Mouse (Mus musculus) cerebellum, adult 2 months (tissue): ENCODE data around the gene Gbp10. TPM values are rescaled to one million over a fixed set of nuclear protein-coding genes. Genes with fewer than 3 reads are reported as not detected.

Experiments used
- DNase-seq, 2 experiments: peaks; one replicate each; pipeline ENCODE4 v3.0.0; 2021
- H3K27ac ChIP-seq: fragments of 200-500 bp; 2 replicates; pipeline ENCODE4 v1.5.1; 2012; ENCODE audit warnings: low read length, control low read depth, inconsistent platforms; ENCODE audit not compliant: insufficient read depth
- H3K27me3 ChIP-seq: fragments of 200-500 bp; 2 replicates; pipeline ENCODE4 v1.6.1; 2012; ENCODE audit warnings: inconsistent platforms, mild to moderate bottlenecking, low read length, moderate library complexity; ENCODE audit not compliant: control insufficient read depth, insufficient read depth
- H3K4me1 ChIP-seq: fragments of 200-500 bp; 2 replicates; pipeline ENCODE4 v1.6.1; 2011; ENCODE audit warnings: low read length; ENCODE audit not compliant: control insufficient read depth, insufficient read depth
- H3K4me3 ChIP-seq: fragments of 200-500 bp; replicated peaks from 2 replicates; pipeline ENCODE3; 2011; ENCODE audit warnings: mild to moderate bottlenecking, low read depth, low read length, control low read depth; ENCODE audit not compliant: insufficient read depth
- CTCF ChIP-seq: fragments of 200-500 bp; IDR thresholded peaks from 2 replicates; pipeline ENCODE4 v1.5.1; 2011; ENCODE audit warnings: low read depth, mild to moderate bottlenecking, control low read depth, low read length, moderate library complexity, borderline replicate concordance; ENCODE audit not compliant: insufficient read depth
- POLR2A ChIP-seq: fragments of 200-500 bp; IDR thresholded peaks from 2 replicates; pipeline ENCODE4 v1.6.1; 2011; ENCODE audit warnings: low read length, control low read depth, borderline replicate concordance; ENCODE audit not compliant: insufficient read depth
- polyA plus RNA-seq: library from polyadenylated mRNA; depleted of rRNA; stranded (reverse); fragments of >200 nt; gene quantifications from 2 replicates; pipeline ENCODE4 v1.2.3, GENCODE M21; 2012; rRNA removed

The Gbp10 gene
- polyA plus RNA-seq, 1 experiment, result 0.29 TPM

GRCm38 (mm10) chr5:105181446-105181845 is 57.9 kb downstream of the Gbp10 start:
- Histone ChIP-seq H3K27me3 (no peaks in the 10 kb centered on the region), H3K4me1 (no peaks in the 10 kb centered on the region), H3K4me3 (no peak overlapping the region), H3K27ac (no peak overlapping the region)
- TF ChIP-seq CTCF (no peak), POLR2A (no peak)
- no peak for DNase-seq

Other genes with a start within 250 kb of the Gbp10 start
- gene Gbp9, start 100.0 kb downstream of the Gbp10 start, polyA plus RNA-seq, result 2.3 and 2.6 TPM in 2 replicates
- 0.08 and 0.11 TPM in 2 replicates for gene Gbp8, start 100.0 kb downstream of the Gbp10 start, polyA plus RNA-seq
- 2.2 and 2.9 TPM in 2 replicates for gene Gbp4, start 99.9 kb downstream of the Gbp10 start, polyA plus RNA-seq
- 0.23 and 0.43 TPM in 2 replicates for gene Gm43302, start 54.2 kb upstream of the Gbp10 start, polyA plus RNA-seq
- gene Gbp6, start 54.2 kb upstream of the Gbp10 start, polyA plus RNA-seq, result 2.2 and 2.7 TPM in 2 replicates
- 23.4 and 23.6 TPM in 2 replicates for gene Lrrc8b, start 176.2 kb upstream of the Gbp10 start, polyA plus RNA-seq